Mouse (Mus musculus) layer of hippocampus, postnatal 10 days (tissue): ENCODE measurements at regions not wholly inside any gene's neighbourhood (a gene's known extent, or its start where the extent isn't known, plus 50 kb on each side); places are given as distances from the start of the nearest gene placed in this dataset.

Experiments
- DNase-seq, 2 experiments: peaks; one replicate each; pipeline ENCODE4 v3.0.0; 2021; ENCODE audit warnings: low spot score in 2 of 2

- no peak for DNase-seq
Observed at GRCm38 (mm10) chr14:115003223-115003622, 88.8 kb upstream of the Gpc5 start.

DNA sequence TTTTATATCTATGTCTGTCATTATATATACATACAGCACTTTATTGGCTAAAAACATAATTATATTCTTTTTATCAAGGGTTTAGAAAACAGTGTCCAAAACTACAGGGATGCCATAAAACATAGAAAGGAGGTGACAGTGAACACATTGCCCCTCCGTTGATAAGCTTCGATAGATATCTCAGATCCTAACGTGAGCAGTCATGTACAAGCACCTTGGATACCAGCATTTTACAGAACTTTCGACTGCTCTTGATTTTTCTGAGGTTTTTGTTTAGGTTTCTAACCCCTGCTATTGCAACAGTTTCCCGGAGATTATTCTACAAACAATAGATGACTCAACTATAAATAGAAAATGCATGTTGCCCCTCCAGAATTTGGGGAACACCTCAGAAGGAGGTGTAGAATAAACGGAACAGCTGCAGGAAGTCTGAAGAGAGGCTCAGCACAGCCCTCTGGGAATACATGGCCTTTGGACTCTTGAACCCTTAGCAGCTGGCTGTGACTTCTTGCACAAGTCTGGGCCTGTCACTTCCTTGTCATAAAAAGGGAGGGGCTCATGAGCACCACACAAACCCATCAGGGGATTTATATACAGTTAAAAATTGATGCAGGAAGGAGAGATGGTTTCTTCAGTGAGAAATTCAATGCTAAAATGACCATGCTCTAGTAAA is 87.1 kb upstream of the Gpc5 start:
- no peak for DNase-seq

DNA sequence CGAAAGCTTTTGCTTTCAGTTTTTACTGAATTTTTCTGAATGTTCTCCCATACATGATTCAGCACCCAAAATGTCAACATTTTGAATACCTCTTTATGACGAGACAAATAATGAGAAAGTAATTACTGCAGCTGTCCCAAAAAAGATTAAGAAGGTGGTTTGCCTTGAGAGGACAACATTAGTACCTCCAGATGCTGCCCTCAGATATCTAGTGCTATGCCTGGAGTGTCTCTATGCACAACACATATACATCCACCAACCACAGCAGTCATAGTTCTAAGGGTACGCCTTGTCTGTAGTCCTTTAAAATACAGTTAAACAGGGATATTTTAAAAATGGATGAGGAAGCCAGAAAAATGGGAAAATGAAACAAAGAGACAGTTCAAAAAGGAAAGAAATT is 81.1 kb upstream of the Gpc5 start:
- DNase-seq: no peak

DNA sequence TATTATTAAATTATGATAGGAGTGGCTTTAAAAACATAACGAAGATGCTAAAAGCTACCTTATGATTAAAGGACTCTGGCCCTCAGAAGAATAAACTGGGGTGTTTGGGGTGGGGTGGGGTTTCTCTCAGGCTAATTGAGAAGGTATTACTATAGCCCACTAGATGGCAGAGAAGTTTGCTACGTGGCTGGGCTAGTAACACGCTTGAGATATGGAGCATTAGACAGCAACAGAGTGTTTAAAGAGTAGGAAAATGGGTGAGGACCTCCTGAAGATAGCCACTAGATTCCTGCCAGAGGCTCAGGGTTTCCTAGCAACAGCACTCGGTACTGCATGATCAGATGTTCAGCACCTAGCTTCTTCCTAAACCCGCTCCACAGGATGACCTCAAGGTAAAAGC is 76.7 kb upstream of the Gpc5 start:
- no peak for DNase-seq

- peak; percentile 74 to 77 for DNase-seq
Observed at GRCm38 (mm10) chr14:115017410-115018153, 74.4 kb upstream of the Gpc5 start.

GRCm38 (mm10) chr14:115028011-115028410 is 64.0 kb upstream of the Gpc5 start:
- no peak for DNase-seq

GRCm38 (mm10) chr14:115031734-115032133 is 60.3 kb upstream of the Gpc5 start:
- no peak for DNase-seq

GRCm38 (mm10) chr14:115033375-115033969 is 58.5 kb upstream of the Gpc5 start:
- DNase-seq: no peak

DNA sequence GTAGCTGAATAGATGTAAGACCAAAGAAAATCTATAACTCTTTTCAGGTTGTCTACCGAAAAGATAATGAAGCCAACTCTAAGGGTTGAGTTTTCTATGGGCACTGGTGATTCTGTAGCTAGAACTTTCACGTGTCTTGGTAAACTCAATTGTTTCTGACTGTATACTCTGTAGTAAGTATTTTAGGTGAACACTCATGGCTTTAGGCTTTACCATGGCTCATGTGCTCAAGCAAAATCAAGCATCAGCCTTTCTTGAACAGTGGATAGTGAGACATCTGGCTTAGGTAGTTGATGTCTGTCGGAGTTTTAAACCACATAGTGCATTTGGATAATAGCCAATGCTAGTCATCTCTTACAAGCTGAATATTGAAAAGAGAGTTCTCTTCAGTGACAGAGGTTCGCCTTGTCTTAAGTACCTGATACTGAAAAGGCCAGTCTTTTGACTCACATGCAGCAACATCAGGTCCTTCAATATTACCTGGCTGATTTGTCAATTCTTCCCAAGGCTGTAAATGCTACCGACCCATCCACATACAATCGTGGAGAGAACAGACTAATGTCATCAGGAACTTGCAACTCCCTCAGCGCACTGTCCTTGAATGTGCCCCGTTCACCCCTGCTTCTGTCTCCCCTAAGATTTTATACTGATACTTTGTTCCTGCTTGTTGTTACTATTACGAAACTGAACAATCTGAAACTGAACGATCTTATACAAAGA is 57.1 kb upstream of the Gpc5 start:
- no peak for DNase-seq

DNA sequence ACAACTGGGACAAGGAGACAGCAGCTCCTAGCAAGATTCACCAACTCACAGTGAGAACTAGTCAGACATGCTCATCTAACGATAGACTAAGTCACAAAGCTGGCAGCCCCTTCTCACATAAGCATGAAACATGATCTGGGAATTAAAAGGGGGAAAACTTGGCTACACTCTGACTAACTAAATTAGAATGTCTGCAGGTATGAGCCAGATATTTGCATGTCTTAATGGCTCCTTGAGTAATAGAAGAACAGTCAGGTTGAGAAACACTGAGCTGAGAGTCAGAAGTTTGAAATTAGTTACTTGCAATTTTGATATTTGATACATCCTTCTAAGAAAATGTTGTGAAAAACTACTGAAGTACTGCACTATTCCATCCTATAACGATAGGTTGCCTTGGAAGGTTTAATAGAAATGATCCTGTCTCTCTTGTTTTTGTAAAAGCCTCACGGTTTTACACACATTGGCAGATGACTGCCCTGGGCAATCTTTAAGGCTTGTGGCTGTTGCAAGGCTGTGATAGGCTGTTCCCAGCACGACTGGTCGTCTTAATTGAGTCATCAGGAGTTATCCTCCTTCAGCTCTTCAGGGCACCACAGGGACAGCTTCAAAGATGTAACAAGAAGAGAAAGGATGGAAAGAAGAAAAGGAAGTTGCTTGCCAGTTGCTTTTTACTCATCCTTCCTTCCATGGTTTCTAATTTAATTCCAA is 54.8 kb upstream of the Gpc5 start:
- DNase-seq: no peak

GRCm38 (mm10) chr14:115038788-115039187 is 53.2 kb upstream of the Gpc5 start:
- no peak for DNase-seq

DNA sequence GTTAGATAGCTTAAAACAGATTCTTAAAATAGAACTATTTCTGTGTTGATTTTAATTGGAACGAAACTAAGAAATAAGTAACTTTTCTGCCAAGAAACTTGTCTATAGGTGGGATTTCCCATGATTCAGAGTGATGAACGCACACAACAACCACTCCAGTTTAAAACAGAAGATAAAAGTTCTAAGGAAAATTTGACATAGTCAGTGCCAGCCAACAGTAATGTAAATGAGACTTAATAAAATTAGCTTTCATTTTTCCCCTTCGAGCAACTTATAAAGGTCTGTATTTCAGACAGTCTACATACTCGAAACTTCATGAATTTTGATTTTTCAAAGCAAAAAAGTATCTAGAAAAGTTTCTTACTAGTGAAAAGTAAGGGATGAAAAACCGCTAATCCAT is 52.5 kb upstream of the Gpc5 start:
- DNase-seq: no peak

GRCm38 (mm10) chr14:115040091-115040571 is 51.9 kb upstream of the Gpc5 start:
- no peak for DNase-seq

DNA sequence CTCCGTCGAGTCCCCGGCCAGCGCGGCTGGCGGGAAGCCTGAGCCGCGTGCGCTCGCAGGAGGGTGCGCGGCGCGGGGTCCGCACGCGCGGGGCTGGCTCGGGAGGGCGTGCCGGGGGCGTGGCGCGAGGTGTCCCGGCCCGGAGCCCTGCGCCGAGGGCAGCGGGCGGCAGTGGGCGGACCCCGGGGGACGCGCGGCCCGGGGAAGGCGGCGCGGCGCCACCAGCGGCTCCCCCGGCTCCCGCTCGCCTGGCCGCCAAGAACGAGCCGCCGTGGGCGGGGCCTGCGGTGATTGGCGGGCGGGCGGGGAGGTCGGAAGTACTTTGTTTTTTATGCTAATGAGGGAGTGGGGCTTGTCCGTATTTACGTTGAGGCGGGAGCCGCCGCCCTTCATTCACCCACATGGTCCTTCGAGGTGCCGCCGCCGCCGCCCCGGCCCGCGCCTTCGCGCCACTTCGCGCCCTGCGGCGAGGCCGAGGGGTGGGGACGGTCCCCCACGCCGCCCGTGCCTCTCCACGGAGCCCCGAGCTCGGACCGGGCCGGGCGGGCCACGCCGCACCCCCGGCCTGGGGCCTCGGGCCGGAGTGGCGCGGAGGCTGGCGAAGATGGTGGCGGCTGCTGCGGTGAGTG is 51.3 kb upstream of the Gpc5 start:
- DNase-seq: peak; percentile 56 to 78

DNA sequence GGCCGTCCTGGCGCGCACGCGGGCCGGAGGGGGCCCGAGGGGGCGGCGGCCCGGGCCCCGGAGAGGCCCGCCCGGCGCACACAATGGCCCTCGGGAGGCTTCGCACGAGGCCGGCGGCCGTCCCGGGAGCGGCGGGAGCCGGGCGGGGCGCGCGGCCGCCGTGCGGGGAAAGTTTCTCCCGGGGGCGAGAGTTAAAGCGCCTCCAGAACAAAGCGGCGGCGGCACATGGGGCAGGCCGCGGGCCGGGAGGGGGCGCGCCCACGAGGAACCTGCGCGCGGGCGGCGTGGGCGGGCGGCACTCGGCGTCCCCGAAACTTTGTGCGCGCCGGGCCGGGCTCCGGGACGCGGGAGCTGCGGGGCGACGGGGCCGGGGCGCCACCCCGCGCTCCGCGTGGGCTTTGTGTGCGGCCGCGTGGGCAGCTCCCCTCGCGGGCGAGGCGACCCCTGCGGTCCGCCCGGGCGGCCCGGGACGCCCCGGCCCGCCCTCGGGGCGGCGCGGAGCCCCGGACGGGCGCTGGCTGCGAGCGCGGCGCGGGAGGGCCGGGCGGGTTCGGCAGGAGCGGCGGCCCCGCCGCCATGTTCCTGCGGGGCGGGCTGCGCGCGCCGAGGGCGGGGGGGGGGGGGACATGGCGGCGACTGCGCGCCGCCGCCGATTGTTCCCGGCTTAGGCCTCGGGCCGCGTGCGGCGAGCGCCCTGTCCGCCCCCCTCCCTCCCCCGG is 50.5 kb upstream of the Gpc5 start:
- peak; percentile 32 to 49 for DNase-seq

GRCm38 (mm10) chr14:115042055-115042564 is 49.9 kb upstream of the Gpc5 start:
- DNase-seq: peak; percentile 83 to 89
